Mouse (Mus musculus): ENCODE results near the gene Chsy1.

GRCm38 (mm10) chr7:66140923-66141570 lies 31.7 kb downstream of the Chsy1 start:
- TF ChIP-seq POLR2A (IDR thresholded peaks at IDR 0.05; ENCODE audit: borderline replicate concordance, low read depth, low read length) (no peak), CTCF (IDR thresholded peaks at IDR 0.05; ENCODE audit: low read depth, low read length) (no peak)

All from bone marrow macrophage, adult 2 months (primary cell).